Mouse (Mus musculus) cerebellum, adult 2 months (tissue): ENCODE measurements around the gene Bpifa1.

Experiments
- CTCF ChIP-seq: fragments of 200-500 bp; IDR thresholded peaks from 2 replicates; pipeline ENCODE4 v1.5.1; 2011; ENCODE audit warnings: low read depth, mild to moderate bottlenecking, control low read depth, low read length, moderate library complexity, borderline replicate concordance; ENCODE audit not compliant: insufficient read depth
- POLR2A ChIP-seq: fragments of 200-500 bp; IDR thresholded peaks from 2 replicates; pipeline ENCODE4 v1.6.1; 2011; ENCODE audit warnings: low read length, control low read depth, borderline replicate concordance; ENCODE audit not compliant: insufficient read depth

DNA sequence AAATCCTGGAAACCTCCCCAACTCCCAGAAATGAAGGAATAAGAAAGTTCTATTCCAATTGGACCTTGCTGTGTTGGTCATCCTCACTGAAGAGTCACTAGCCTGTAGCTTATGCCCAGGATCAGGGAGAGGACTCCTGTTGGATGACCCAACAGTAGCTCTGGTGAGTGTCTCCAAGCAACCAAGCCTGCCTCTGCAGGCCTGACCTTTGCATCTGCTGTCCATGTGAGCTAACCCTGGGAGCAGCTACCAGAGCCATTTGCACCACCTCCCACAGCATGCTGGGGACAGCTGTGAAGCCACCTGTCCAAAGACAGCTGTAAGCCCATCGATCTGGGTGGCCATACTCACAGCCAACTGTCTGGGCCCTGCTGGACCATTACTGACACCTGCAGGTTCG, 12.6 kb upstream of the Bpifa1 start, which contains the start of gene Bpifa3:
- no peak for TF ChIP-seq CTCF
- TF ChIP-seq POLR2A, result no peak
